Mouse (Mus musculus): ENCODE measurements around the gene Bcas2. TPM values are rescaled to one million over a fixed set of nuclear protein-coding genes. Genes with fewer than 3 reads are reported as not detected.

Gene Bcas2
- 92.8 and 99.9 TPM in 2 replicates for polyA plus RNA-seq (2015; fragmentation: Nextera tagmentation; extraction: Ambion mirVana)

DNA sequence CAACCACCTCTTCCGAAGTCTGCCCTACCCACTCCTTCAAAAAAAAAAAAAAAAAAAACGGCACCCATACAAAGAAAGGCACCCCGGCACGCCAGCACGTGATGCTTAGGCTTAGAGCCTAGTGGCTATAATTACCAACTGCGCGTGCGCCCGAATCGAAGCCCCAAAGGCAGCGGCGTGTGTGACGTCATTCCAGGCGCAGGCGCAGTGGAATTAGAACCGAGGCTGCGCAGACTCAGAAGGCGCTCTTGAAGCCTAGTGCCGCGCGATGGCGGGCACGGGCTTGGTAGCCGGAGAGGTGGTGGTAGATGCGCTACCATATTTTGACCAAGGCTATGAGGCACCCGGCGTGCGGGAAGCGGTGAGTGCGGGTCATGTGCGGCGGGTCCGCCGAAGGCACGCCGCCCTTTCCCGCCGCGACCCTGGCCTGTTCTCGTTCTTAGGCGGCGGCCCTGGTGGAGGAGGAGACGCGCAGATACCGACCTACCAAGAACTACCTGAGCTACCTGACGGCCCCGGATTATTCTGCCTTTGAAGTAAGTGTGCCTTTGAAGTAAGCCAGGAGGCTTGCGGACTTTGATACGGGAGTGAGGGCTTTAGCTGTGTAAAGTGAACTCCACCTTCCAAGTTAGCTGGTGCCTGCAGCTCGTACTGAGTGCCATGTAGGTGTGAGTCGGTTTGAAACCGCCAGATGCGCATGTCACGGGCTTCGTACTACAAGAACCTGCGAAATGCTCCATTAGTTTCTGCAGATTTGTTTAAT lies at the start of gene Bcas2:
Bcas2 (plus strand) TSS at position 151 of the 763 bp plus-strand sequence.

Other genes with a start within 250 kb of the Bcas2 start
- not detected in 2 replicates for gene Sycp1, start 235.6 kb upstream of the Bcas2 start, polyA plus RNA-seq (2015; fragmentation: Nextera tagmentation; extraction: Ambion mirVana)
- 0.06 TPM in 1 of 2 replicates, not detected in the other for gene Nr1h5, start 207.5 kb upstream of the Bcas2 start, polyA plus RNA-seq (2015; fragmentation: Nextera tagmentation; extraction: Ambion mirVana)
- gene Sike1, start 175.9 kb upstream of the Bcas2 start, polyA plus RNA-seq (2015; fragmentation: Nextera tagmentation; extraction: Ambion mirVana): 68.3 and 70.8 TPM in 2 replicates
- 237 and 246 TPM in 2 replicates for gene Csde1, start 151.2 kb upstream of the Bcas2 start, polyA plus RNA-seq (2015; fragmentation: Nextera tagmentation; extraction: Ambion mirVana)
- 83.7 and 87.3 TPM in 2 replicates for gene Nras, start 113.4 kb upstream of the Bcas2 start, polyA plus RNA-seq (2015; fragmentation: Nextera tagmentation; extraction: Ambion mirVana)
- 185 and 206 TPM in 2 replicates for gene Ampd1, start 97.6 kb upstream of the Bcas2 start, polyA plus RNA-seq (2015; fragmentation: Nextera tagmentation; extraction: Ambion mirVana)
- 7.9 TPM in 2 replicates for gene Dennd2c, start 69.1 kb upstream of the Bcas2 start, polyA plus RNA-seq (2015; fragmentation: Nextera tagmentation; extraction: Ambion mirVana)
- gene Trim33, start 107.6 kb downstream of the Bcas2 start, polyA plus RNA-seq (2015; fragmentation: Nextera tagmentation; extraction: Ambion mirVana): 4.5 and 4.6 TPM in 2 replicates